Mouse (Mus musculus): Measurements from ENCODE around the gene Mau2. TPM values are rescaled to one million over a fixed set of nuclear protein-coding genes. Genes with fewer than 3 reads are reported as not detected.

Mau2 gene
- polyA plus RNA-seq, 2 experiments from 2014 or later: 36.4 to 50.1 TPM

DNA sequence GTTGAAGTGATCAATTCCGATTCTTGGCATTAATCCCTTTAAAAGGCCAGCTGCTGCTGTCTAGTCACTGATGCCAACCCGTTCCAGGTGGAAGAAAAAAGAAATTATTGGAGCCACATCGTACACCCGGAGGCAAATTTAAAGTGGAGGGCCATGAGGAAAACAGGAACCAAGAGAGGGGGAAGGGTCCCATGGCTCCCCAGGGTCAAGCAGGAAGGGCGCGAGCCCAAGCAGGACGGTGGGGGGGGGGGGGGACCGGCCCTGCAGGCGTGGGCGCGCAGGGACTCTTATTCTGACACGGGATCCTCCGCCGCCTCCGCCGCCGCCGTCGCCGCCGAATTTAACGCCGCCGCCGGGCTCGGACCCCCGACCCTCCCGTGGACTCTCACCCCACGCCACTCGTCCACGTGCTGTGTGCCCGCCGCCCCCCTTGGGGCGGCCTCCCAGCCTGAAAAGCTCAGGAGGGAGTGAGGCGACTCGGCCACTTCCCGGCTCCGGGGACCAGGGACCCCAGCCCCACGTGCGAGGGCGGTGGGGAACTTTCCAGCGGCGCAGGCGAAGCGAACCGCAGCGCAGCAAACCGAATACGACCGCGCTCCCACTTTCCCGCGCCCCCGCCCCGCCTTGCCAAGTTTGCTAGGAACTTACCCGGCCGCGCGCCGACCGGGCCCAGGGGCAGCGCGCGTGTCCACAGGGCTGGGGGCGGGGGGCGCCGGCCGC lies 68.9 kb downstream of the Mau2 start:
- peak; percentile 17 for ATAC-seq

DNA sequence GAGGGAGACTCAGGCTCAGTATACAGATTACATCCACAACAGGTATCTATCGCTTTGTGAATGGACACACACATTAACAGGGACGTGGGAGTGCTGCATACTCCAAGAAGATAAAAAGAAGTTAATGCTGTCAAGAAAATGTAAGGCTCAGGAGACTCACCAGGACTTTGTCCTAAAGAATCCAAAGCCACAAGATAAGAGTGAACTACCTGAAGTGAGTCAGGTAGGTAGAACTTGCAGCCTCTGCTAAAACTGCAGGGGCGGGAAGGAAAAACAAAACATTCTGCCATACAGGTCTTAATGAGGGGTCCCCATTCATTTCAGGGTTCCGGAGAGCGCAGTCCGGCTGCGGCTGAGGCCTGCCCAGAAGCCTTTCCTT lies 69.5 kb downstream of the Mau2 start:
- no peak for ATAC-seq

DNA sequence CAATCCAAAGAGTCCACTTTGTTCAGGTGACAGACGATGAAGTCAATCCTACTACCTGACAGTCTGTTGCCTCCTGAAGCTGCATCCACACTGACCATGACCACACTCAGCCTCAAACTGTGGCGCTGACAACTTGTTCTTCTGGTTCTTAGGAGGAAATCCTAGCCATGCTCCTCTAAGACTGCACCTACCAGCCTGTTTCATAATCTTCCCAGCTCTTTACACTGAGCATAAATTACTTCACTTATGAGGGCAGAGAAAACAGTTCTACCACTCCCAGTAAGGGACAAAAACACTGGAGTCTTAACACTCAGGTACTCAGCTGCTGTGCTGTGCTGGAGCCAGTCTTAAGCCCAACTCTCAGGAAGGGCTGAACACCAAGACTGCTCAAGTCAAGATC lies 71.7 kb downstream of the Mau2 start:
- no peak for ATAC-seq

DNA sequence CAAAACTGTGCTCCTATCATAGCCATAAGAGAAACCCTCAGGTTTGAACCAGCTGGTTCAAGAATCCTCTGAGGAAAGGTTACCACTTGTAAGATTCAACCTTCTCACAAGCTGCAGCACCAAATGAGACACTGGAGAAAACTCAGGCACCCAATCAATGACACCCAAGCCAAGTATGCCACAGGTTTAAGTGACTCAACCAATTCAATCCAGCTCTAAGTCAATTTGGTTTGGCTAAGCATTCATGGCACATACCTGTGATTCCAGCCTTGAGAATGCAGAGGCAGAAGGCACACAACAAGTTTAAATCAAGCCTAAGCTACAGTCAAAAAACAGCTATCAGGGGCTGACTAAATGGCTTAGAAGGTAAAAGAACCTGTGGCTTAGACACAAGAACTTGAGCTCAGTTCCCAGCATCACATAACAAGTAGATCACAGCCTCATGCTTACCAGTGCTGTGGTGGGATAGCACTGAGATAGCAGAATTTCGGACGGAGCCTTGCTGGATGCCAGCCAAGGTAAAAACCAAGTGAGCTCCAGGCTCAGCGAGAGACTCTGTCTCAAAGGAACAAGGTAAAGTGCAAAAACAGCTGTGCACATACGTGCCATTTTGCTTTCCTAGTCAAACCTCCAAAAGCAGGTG lies 75.1 kb downstream of the Mau2 start:
- ATAC-seq: no peak

Other genes starting within 250 kb of the Mau2 start
- gene Gmip, start 234.1 kb downstream of the Mau2 start, polyA plus RNA-seq (2017; shearing (Covaris generic)): 10 to 100 TPM; 66.3 to 86.0 TPM
- under 1 TPM; 0.38 to 0.52 TPM for gene Lpar2, start 220.3 kb downstream of the Mau2 start, polyA plus RNA-seq (2017; shearing (Covaris generic))
- gene Pbx4, start 210.2 kb downstream of the Mau2 start, polyA plus RNA-seq (2017; shearing (Covaris generic)): 10 to 100 TPM; 13.1 to 15.4 TPM
- not detected for gene Cilp2, start 155.0 kb downstream of the Mau2 start, polyA plus RNA-seq (2017; shearing (Covaris generic))
- not detected for gene Tssk6, start 140.6 kb downstream of the Mau2 start, polyA plus RNA-seq (2017; shearing (Covaris generic))
- gene Ndufa13, start 140.2 kb downstream of the Mau2 start, polyA plus RNA-seq (2017; shearing (Covaris generic)): 100 to 1,000 TPM; 231 to 276 TPM
- under 1 TPM in 1 of 2 experiments, not detected in 1; 0.82 TPM for gene Yjefn3, start 140.0 kb downstream of the Mau2 start, polyA plus RNA-seq (2017; shearing (Covaris generic))
- 10 to 100 TPM; 22.9 to 25.8 TPM for gene Gatad2a, start 46.4 kb downstream of the Mau2 start, polyA plus RNA-seq (2017; shearing (Covaris generic))
- 10 to 100 TPM; 45.0 to 46.4 TPM for gene Sugp1, start 79 bp upstream of the Mau2 start, polyA plus RNA-seq (2017; shearing (Covaris generic))
- under 1 TPM; 0.34 to 0.69 TPM for gene Tm6sf2, start 30.2 kb upstream of the Mau2 start, polyA plus RNA-seq (2017; shearing (Covaris generic))
- not detected for gene Hapln4, start 40.7 kb upstream of the Mau2 start, polyA plus RNA-seq (2017; shearing (Covaris generic))
- gene Ncan, start 78.1 kb upstream of the Mau2 start, polyA plus RNA-seq (2017; shearing (Covaris generic)): not detected
- 10 to 100 TPM; 34.3 to 56.0 TPM for gene Nr2c2ap, start 88.6 kb upstream of the Mau2 start, polyA plus RNA-seq (2017; shearing (Covaris generic))
- gene Rfxank, start 96.4 kb upstream of the Mau2 start, polyA plus RNA-seq (2017; shearing (Covaris generic)): 10 to 100 TPM; 36.2 to 58.5 TPM
- 100 to 1,000 TPM in 1 of 2 experiments, 10 to 100 TPM in 1; 98.5 to 112 TPM for gene Borcs8, start 96.8 kb upstream of the Mau2 start, polyA plus RNA-seq (2017; shearing (Covaris generic))
- not detected for gene Mef2b, start 97.0 kb upstream of the Mau2 start, polyA plus RNA-seq (2017; shearing (Covaris generic))
- 10 to 100 TPM; 17.4 to 27.3 TPM for gene Tmem161a, start 129.6 kb upstream of the Mau2 start, polyA plus RNA-seq (2017; shearing (Covaris generic))
- gene Slc25a42, start 169.6 kb upstream of the Mau2 start, polyA plus RNA-seq (2017; shearing (Covaris generic)): 1 to 10 TPM; 4.9 to 6.3 TPM
- 10 to 100 TPM; 18.7 to 23.3 TPM for gene Sugp2, start 191.5 kb upstream of the Mau2 start, polyA plus RNA-seq (2017; shearing (Covaris generic))
- 1 to 10 TPM; 6.6 to 7.6 TPM for gene Armc6, start 191.7 kb upstream of the Mau2 start, polyA plus RNA-seq (2017; shearing (Covaris generic))
- under 1 TPM in 1 of 2 experiments, not detected in 1; 0.66 TPM for gene Homer3, start 240.1 kb upstream of the Mau2 start, polyA plus RNA-seq (2017; shearing (Covaris generic))